Mouse (Mus musculus) cerebellum, adult (tissue): Measurements from ENCODE around the gene Gm20388.

Experiments used
- ATAC-seq: cut with Nextera tagmentation; 2 replicates; pipeline ENCODE4 v1.9.2; 2017; ENCODE audit warnings: mild to moderate bottlenecking, moderate library complexity, mixed read lengths; ENCODE audit not compliant: insufficient number of reproducible peaks, low FRiP score, low TSS enrichment

The Gm20388 gene

DNA sequence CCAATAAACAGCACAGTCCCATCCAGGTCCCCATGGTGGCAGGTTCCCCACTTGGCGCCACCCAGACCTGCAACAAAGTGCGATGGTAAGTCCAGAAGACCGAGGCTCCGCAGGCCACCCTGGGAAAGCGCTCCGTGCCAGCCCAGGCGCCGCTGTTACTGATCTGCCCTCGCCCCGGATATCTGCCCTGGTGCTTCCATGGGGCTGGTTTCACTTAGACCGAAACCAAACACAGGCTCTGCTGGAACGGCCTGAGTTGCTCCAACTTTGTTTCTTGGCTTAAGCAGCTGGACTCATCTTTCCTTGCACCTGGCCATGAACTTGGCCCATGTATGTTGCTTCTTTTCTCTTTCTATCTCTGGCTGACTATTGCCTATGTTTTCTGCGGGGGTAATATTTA lies 2068.0 kb downstream of the Gm20388 start:
- no peak for ATAC-seq

- no peak for ATAC-seq
These were observed 2070.3 kb downstream of the Gm20388 start for GRCm38 (mm10) chr8:121980792-121981519.

GRCm38 (mm10) chr8:121981520-121981895 lies 2070.9 kb downstream of the Gm20388 start:
- ATAC-seq = no peak

GRCm38 (mm10) chr8:121985673-121986072 lies 2075.0 kb downstream of the Gm20388 start:
- ATAC-seq = no peak

- no peak for ATAC-seq
These were observed 2077.3 kb downstream of the Gm20388 start for GRCm38 (mm10) chr8:121987892-121988291.

- no peak for ATAC-seq
These were observed 2080.0 kb downstream of the Gm20388 start for GRCm38 (mm10) chr8:121990506-121991255.

- no peak for ATAC-seq
These were observed 2081.0 kb downstream of the Gm20388 start for GRCm38 (mm10) chr8:121991611-121992010.

DNA sequence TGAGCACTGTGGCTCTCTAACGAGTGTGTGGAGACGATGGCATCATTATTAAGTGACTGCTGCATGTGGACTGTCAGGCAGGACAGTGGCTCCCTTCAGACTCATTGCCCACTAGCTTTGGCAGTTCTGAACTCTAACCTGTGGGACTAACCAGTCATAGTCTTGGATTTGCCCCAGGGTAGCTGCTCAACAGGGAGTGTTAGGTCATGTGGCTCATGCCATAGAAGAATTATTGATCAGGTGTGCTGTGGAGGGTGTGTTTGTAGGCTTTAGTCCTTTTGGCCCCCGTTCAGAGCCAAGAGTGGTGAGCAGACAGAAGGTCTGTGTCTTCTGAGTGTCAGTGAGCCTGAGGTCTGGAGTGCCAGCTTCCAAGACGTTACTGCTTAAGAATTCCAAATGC lies 2082.3 kb downstream of the Gm20388 start:
- no peak for ATAC-seq

- no peak for ATAC-seq
These were observed 2084.5 kb downstream of the Gm20388 start for GRCm38 (mm10) chr8:121995112-121995511.

GRCm38 (mm10) chr8:121995895-121996294 lies 2085.3 kb downstream of the Gm20388 start:
- no peak for ATAC-seq

DNA sequence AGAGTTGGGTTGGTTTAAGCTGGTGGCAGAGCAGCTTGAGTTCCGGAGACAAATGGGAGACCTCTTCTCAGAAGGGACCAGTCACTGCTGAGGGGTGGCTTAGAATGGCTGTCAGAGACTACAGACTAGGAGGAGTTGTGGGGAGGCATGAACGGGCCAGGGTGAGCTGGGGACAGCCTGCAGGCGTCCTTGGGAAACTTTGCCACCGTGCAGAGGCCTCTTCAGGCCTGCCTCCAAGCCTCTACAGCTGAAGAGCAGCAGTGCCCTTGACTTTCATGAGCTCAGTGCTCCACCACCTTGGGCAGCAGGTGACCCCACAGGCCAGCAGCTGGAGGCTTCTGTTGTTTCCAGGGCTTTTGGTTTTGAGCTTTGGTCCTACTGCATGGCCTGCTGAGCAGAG lies 2088.0 kb downstream of the Gm20388 start:
- no peak for ATAC-seq

GRCm38 (mm10) chr8:121999211-121999610 lies 2088.6 kb downstream of the Gm20388 start:
- ATAC-seq = no peak

DNA sequence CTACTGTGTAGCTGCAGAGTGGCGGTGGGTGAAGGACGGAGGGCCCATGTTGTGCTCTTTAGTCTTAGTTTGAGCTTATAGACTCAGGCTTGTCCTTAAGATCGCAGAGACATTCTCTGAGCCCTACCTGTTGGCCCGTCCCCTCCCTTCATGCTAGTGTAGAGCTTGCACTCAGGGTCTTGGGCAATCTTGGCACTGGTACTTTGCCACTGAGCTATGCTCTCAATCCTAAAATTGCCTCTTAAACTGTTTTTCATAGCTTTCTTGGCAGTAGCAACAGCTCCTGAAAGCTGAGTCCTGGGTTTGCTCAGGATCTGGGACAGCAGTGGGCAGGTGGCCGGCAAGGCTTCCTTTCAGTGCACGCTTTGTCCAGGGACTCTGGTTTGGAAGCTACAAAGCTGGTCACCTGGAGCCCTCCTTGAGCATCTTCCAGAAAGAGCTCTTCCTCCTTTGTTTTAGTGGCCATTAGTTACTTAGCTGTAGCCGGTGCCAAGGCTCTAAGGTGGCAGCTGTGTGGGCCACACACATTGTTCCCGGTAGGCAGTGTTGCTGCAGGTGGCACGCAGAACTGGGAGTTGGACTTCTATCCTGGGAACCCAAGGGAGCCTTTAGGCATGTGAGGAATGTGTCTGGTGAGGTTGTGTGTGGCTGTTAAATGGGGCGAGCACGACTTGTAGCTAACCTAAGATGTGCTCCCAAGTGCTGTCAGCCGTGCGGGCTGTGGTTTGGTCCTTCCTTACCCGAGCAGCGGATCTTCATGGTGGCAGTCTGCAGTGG lies 2090.9 kb downstream of the Gm20388 start:
- no peak for ATAC-seq

DNA sequence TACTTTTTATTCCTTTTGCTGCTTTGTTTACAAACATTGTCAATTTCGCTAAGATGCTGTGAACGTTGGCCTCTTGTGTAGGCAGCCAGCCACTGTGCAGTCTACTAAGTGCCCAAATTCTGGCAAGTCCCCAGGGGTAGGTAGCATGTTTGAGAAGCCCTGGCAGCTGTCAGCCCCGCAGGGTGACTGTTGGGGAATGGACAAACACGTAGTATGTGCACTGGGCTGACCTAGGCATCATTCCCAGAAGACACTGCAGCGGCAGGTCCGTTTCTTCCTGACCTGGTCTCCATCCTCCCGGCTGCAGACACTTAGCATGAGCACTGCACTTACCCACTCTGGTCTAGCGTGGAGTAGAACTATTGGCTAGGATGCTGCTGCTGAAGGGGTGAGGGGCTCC lies 2093.0 kb downstream of the Gm20388 start:
- ATAC-seq = peak; percentile 53; the same call in 1 of the 2 replicates

DNA sequence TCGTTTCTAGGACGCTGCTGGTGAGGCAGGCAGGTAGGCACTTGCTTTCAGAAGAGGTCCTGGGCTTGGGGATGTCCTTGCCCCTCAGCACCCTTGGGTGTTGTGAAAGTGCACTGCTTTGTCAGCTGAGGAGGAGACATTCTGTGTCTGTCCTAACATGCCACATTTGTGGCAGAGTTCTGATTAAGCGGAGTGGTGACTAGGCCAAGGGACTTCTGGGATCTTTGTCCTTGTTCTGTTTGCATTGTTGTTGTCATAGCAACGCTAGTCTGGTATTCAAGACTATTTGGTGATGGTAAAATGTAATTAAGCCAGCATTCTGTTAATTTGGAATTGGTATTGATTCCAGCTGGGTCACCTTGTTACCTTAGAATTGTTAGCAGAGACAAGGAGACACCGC lies 2093.5 kb downstream of the Gm20388 start:
- ATAC-seq = no peak

DNA sequence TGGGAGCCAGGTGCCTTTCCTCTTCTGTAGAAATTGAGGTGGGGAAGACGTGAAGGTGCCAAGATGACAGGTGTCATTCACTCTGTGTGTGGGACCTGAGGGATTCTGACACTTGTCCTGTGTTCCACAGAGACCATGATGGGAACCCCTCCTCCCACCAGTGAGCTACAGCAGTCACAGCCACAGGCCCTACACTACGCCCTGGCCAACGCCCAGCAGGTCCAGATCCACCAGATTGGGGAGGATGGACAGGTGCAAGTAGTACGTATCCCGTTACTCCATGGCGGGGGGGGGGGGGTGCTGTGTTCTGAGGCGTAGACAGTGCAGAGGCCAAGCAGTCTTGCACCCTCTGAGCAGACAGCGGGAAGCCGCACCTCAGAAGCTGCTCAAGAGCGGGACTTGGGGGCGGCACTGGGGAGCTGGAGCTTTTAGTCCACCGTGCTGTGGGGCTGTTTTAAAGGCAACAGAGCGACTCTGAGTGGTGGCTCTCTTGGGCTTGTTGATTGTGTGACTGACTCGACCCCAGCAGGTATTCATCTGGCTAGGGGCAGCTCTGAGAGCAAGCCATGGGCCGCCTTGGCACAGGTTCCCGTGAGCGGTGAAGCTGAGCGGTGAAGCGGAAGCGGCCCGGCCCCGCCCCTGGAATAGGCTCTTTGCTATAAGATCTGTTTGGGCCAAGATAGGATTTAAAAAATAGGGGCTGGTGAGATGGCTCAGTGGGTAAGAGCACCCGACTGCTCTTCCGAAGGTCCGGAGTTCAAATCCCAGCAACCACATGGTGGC lies 2095.0 kb downstream of the Gm20388 start:
- 0 out of 2 replicates have a peak, but pooled peaks have one; percentile 15 for ATAC-seq

- ATAC-seq = no peak
These were observed 2096.2 kb downstream of the Gm20388 start for GRCm38 (mm10) chr8:122006688-122007484.

DNA sequence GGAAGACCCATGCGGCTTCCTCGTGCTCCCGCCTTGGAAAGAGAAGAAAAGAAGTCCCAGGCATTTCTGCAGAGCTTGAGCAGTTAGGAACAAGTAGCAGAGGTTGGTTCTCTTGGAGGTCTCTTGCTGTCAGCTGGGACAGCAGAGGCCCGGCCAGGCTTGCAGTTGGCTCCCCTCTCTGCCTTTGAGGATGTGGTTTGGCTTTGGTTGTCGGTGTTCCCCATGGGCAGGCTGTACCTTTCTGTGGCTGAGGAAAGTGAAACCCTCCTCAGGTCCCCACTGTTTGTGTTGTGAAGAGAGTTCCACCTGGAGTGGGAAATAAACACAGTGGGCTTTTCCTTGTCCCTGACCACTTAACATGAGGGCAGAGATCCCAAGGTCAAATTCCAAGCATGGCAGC lies 2097.8 kb downstream of the Gm20388 start:
- no peak for ATAC-seq

GRCm38 (mm10) chr8:122010638-122011037 lies 2100.0 kb downstream of the Gm20388 start:
- no peak for ATAC-seq
